Mouse (Mus musculus): Measurements from ENCODE around the gene Tmc8. TPM values are rescaled to one million over a fixed set of nuclear protein-coding genes. Genes with fewer than 3 reads are reported as not detected.
A peak's percentile ranks its signal among the peaks of the same experiment; 100 is the strongest.
"Not testable (repeated sequence)": the region's sequence is repeated elsewhere in the genome, so short reads cannot be mapped to it uniquely, and the experiment has no call there.

Gene Tmc8
- polyA plus RNA-seq, 1 experiment from 2014 or later, result 0.99 TPM

DNA sequence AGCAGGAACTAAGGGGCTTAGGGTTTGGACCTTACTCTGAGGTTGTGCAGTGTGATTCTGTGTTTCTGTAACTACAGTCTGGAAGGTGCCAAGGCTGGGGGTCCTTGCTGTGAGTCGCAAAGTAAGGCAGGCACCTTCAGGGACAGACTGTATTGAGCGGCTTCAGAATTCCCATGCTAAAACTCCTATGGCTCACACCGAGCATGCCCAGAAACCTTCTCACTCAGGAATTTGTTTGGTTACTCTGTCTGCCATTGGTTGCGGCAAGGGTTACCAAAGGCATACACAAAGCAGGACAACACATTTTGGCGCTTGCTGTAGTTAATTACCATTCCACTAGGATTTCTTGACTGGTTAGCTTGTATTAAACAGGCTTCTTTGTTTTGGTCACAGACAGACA, 44.3 kb downstream of the Tmc8 start:
- peak overlapping the region; percentile 53 for H3K9ac ChIP-seq (replicated peaks; ENCODE audit: low read depth, low read length)
- 3% methylated on average over 5 of the region's 5 CpGs for WGBS
- no peaks in the 10 kb centered on the region for H3K9me3 ChIP-seq (ENCODE audit: control insufficient read depth, low read length)
- H3K27ac ChIP-seq (ENCODE audit: low read length), result peak overlapping the region; percentile 47
- peaks cover 31% of the 10 kb centered on the region for H3K4me1 ChIP-seq (replicated peaks; ENCODE audit: control insufficient read depth, insufficient read depth, low read length)
- H3K4me2 ChIP-seq (ENCODE audit: low read length), result peak overlapping the region; percentile 76
- H3K36me3 ChIP-seq (ENCODE audit: control insufficient read depth, insufficient read depth), result no peaks in the 10 kb centered on the region
- peak overlapping the region; percentile 50 for H3K4me3 ChIP-seq (replicated peaks; ENCODE audit: low read length)
- peak; percentile 21 for ATAC-seq
- no peaks in the 10 kb centered on the region for H3K27me3 ChIP-seq (replicated peaks; ENCODE audit: control insufficient read depth, insufficient read depth, low read length)

GRCm38 (mm10) chr11:117826916-117827315, 45.0 kb downstream of the Tmc8 start:
- H3K27me3 ChIP-seq (replicated peaks; ENCODE audit: control insufficient read depth, insufficient read depth, low read length), result no peaks in the 10 kb centered on the region
- H3K27ac ChIP-seq (ENCODE audit: low read length), result no peak overlapping the region
- WGBS, result 53% methylated on average over 8 of the region's 8 CpGs
- ATAC-seq, result no peak
- no peak overlapping the region for H3K4me3 ChIP-seq (replicated peaks; ENCODE audit: low read length)
- peaks cover 31% of the 10 kb centered on the region for H3K4me1 ChIP-seq (replicated peaks; ENCODE audit: control insufficient read depth, insufficient read depth, low read length)
- H3K9me3 ChIP-seq (ENCODE audit: control insufficient read depth, low read length), result no peaks in the 10 kb centered on the region
- no peaks in the 10 kb centered on the region for H3K36me3 ChIP-seq (ENCODE audit: control insufficient read depth, insufficient read depth)
- peak overlapping the region; percentile 76; the same call in 1 of the 2 replicates for H3K4me2 ChIP-seq (ENCODE audit: low read length)
- H3K9ac ChIP-seq (replicated peaks; ENCODE audit: low read depth, low read length), result no peak overlapping the region

- Histone ChIP-seq H3K27me3 (replicated peaks; ENCODE audit: control insufficient read depth, insufficient read depth, low read length) (no peaks in the 10 kb centered on the region), H3K27ac (ENCODE audit: low read length) (no peak overlapping the region), H3K4me3 (replicated peaks; ENCODE audit: low read length) (no peak overlapping the region), H3K4me2 (ENCODE audit: low read length) (no peak overlapping the region), H3K4me1 (replicated peaks; ENCODE audit: control insufficient read depth, insufficient read depth, low read length) (peaks cover 36% of the 10 kb centered on the region), H3K9me3 (ENCODE audit: control insufficient read depth, low read length) (no peaks in the 10 kb centered on the region), H3K9ac (replicated peaks; ENCODE audit: low read depth, low read length) (no peak overlapping the region), H3K36me3 (ENCODE audit: control insufficient read depth, insufficient read depth) (no peaks in the 10 kb centered on the region)
- WGBS, result 66% methylated on average over 3 of the region's 3 CpGs
- ATAC-seq, result no peak
Measured at GRCm38 (mm10) chr11:117827386-117827785, 45.5 kb downstream of the Tmc8 start.

- no peak for ATAC-seq
- Histone ChIP-seq H3K36me3 (ENCODE audit: control insufficient read depth, insufficient read depth) (no peaks in the 10 kb centered on the region), H3K9me3 (ENCODE audit: control insufficient read depth, low read length) (no peaks in the 10 kb centered on the region), H3K27me3 (replicated peaks; ENCODE audit: control insufficient read depth, insufficient read depth, low read length) (no peaks in the 10 kb centered on the region), H3K4me1 (replicated peaks; ENCODE audit: control insufficient read depth, insufficient read depth, low read length) (peaks cover 37% of the 10 kb centered on the region), H3K27ac (ENCODE audit: low read length) (no peak overlapping the region), H3K4me2 (ENCODE audit: low read length) (no peak overlapping the region), H3K4me3 (replicated peaks; ENCODE audit: low read length) (no peak overlapping the region), H3K9ac (replicated peaks; ENCODE audit: low read depth, low read length) (no peak overlapping the region)
- WGBS, result 72% methylated on average over 18 of the region's 18 CpGs
Measured at GRCm38 (mm10) chr11:117828149-117828887, 46.4 kb downstream of the Tmc8 start.

GRCm38 (mm10) chr11:117828888-117829604, 47.2 kb downstream of the Tmc8 start:
- 56% methylated on average over 9 of the region's 9 CpGs for WGBS
- Histone ChIP-seq H3K27ac (ENCODE audit: low read length) (no peak overlapping the region), H3K4me1 (replicated peaks; ENCODE audit: control insufficient read depth, insufficient read depth, low read length) (peaks cover 35% of the 10 kb centered on the region), H3K27me3 (replicated peaks; ENCODE audit: control insufficient read depth, insufficient read depth, low read length) (no peaks in the 10 kb centered on the region), H3K9ac (replicated peaks; ENCODE audit: low read depth, low read length) (no peak overlapping the region), H3K36me3 (ENCODE audit: control insufficient read depth, insufficient read depth) (no peaks in the 10 kb centered on the region), H3K4me2 (ENCODE audit: low read length) (no peak overlapping the region), H3K9me3 (ENCODE audit: control insufficient read depth, low read length) (no peaks in the 10 kb centered on the region), H3K4me3 (replicated peaks; ENCODE audit: low read length) (no peak overlapping the region)
- no peak for ATAC-seq

GRCm38 (mm10) chr11:117829671-117830215, 47.9 kb downstream of the Tmc8 start:
- no peak overlapping the region for H3K4me3 ChIP-seq (replicated peaks; ENCODE audit: low read length)
- ATAC-seq, result no peak
- WGBS, result 87% methylated on average over 2 of the region's 2 CpGs
- no peaks in the 10 kb centered on the region for H3K27me3 ChIP-seq (replicated peaks; ENCODE audit: control insufficient read depth, insufficient read depth, low read length)
- H3K27ac ChIP-seq (ENCODE audit: low read length), result no peak overlapping the region
- H3K4me1 ChIP-seq (replicated peaks; ENCODE audit: control insufficient read depth, insufficient read depth, low read length), result peaks cover 30% of the 10 kb centered on the region
- H3K36me3 ChIP-seq (ENCODE audit: control insufficient read depth, insufficient read depth), result no peaks in the 10 kb centered on the region
- no peaks in the 10 kb centered on the region for H3K9me3 ChIP-seq (ENCODE audit: control insufficient read depth, low read length)
- H3K9ac ChIP-seq (replicated peaks; ENCODE audit: low read depth, low read length), result no peak overlapping the region
- no peak overlapping the region for H3K4me2 ChIP-seq (ENCODE audit: low read length)

DNA sequence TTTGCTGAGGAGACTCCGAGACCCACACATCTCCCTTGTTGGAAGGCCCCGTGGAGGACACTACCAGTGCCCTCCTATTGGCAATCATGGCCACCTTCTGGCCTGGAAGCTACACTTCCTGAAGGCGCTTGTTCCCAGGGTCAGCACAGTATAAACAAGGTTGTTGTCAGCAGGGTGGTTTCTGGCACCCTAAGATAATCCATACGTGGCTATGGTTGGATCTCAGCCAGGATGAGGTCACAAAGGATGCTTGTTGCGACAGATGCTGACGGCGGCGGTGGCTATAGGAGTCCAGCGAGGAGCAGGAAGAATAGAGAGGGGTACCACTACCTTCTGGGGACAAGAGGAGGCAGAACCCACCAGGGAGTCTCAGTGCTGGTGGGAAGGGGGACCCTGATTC, 48.5 kb downstream of the Tmc8 start:
- Histone ChIP-seq H3K4me1 (replicated peaks; ENCODE audit: control insufficient read depth, insufficient read depth, low read length) (peaks cover 26% of the 10 kb centered on the region), H3K4me2 (ENCODE audit: low read length) (no peak overlapping the region), H3K27ac (ENCODE audit: low read length) (no peak overlapping the region), H3K9me3 (ENCODE audit: control insufficient read depth, low read length) (no peaks in the 10 kb centered on the region), H3K9ac (replicated peaks; ENCODE audit: low read depth, low read length) (no peak overlapping the region), H3K4me3 (replicated peaks; ENCODE audit: low read length) (no peak overlapping the region), H3K36me3 (ENCODE audit: control insufficient read depth, insufficient read depth) (no peaks in the 10 kb centered on the region), H3K27me3 (replicated peaks; ENCODE audit: control insufficient read depth, insufficient read depth, low read length) (no peaks in the 10 kb centered on the region)
- no peak for ATAC-seq
- WGBS, result 55% methylated on average over 9 of the region's 9 CpGs

DNA sequence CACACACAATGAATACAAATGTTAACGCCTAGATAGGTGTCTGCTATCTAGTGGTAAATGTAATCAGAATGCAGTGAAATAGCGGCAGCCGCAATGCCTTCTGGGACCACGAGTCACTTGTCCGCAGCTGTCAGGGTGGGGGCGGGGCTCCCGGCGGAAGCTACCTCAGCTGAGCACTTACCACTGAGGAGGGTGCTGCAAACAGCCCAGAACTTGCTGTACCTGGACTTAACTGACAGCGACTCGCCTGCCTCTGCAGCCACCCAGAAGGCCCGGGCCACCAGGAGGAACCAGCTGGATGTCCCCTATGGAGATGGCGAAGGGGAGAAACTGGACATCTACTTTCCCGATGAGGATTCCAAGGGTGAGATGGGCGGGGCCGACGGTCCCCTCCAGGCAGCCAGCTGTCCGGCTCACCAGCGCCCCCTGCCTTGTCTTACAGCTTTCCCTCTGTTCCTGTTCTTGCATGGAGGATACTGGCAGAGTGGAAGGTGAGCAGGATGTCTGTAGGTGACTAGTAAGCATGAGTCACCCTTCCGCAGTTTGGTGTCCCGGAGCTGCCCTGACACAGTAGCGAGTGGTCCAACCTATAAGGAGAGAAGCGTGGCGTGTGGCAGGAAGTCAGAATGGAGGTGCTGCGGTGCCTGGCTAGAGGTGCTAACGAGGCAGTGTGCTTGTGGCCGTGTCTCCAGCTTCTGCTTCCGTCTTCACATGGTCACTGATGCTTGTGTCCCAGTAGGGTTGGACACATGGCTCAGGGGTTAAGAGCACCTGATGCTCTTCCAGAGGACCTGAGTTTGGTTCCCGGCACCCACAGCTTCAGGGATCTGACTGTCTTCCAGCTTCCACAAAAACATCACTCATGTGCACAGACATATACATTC, 50.5 kb downstream of the Tmc8 start:
- H3K9ac ChIP-seq (replicated peaks; ENCODE audit: low read depth, low read length), result peak overlapping the region; percentile 50
- peak; percentile 79 for ATAC-seq
- H3K36me3 ChIP-seq (ENCODE audit: control insufficient read depth, insufficient read depth), result no peaks in the 10 kb centered on the region
- H3K4me1 ChIP-seq (replicated peaks; ENCODE audit: control insufficient read depth, insufficient read depth, low read length), result peaks cover 15% of the 10 kb centered on the region
- H3K27ac ChIP-seq (ENCODE audit: low read length), result no peak overlapping the region
- WGBS, result 17% methylated on average over 28 of the region's 28 CpGs
- peak overlapping the region; percentile 42 for H3K4me3 ChIP-seq (replicated peaks; ENCODE audit: low read length)
- H3K4me2 ChIP-seq (ENCODE audit: low read length), result peak overlapping the region; percentile 53
- H3K27me3 ChIP-seq (replicated peaks; ENCODE audit: control insufficient read depth, insufficient read depth, low read length), result no peaks in the 10 kb centered on the region
- H3K9me3 ChIP-seq (ENCODE audit: control insufficient read depth, low read length), result no peaks in the 10 kb centered on the region

DNA sequence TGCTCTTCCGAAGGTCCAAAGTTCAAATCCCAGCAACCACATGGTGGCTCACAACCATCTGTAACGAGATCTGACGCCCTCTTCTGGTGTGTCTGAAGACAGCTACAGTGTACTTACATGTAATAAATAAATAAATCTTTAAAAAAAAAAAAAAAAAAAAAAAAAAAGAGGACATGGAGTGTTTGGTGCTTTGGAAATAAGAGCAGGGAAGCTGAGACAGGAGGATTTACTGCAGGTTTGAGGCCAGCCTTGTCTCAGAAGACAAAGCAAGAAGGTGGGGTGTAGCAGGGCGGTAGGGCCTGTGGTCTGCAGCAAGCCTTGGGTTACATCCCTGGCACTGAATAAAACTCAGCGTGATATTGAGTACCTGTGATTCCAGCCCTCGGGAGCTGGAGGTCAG, 51.6 kb downstream of the Tmc8 start:
- ATAC-seq; H3K4me3 ChIP-seq (replicated peaks; ENCODE audit: low read length); H3K9me3 ChIP-seq (ENCODE audit: control insufficient read depth, low read length); H3K4me2 ChIP-seq (ENCODE audit: low read length); H3K9ac ChIP-seq (replicated peaks; ENCODE audit: low read depth, low read length); H3K27me3 ChIP-seq (replicated peaks; ENCODE audit: control insufficient read depth, insufficient read depth, low read length); H3K36me3 ChIP-seq (ENCODE audit: control insufficient read depth, insufficient read depth); H3K27ac ChIP-seq (ENCODE audit: low read length): not testable (repeated sequence)
- WGBS, result 96% methylated on average over 4 of the region's 6 CpGs
- peaks cover 11% of the 10 kb centered on the region for H3K4me1 ChIP-seq (replicated peaks; ENCODE audit: control insufficient read depth, insufficient read depth, low read length)

All from forebrain, embryonic 16.5 days (tissue).